Mouse (Mus musculus) limb, embryonic 11.5 days (tissue): Measurements from ENCODE around the gene Mroh9. TPM values are rescaled to one million over a fixed set of nuclear protein-coding genes. Genes with fewer than 3 reads are reported as not detected.

ENCODE experiments used
- ATAC-seq: fragments of 200-750 bp; cut with Nextera tagmentation; 2 replicates; pipeline ENCODE4 v1.8.0; 2017; ENCODE audit warnings: low read depth; ENCODE audit not compliant: insufficient number of reproducible peaks, low FRiP score, low TSS enrichment
- DNase-seq: peaks from one replicate; pipeline ENCODE4 v3.0.0-alpha.2; 2015; ENCODE audit warnings: low spot score
- H3K27ac ChIP-seq: fragments of 300-500 bp; sonication (generic); replicated peaks from 2 replicates; pipeline ENCODE4 v1.5.1; 2014; ENCODE audit warnings: low read depth, mild to moderate bottlenecking, low read length
- H3K27me3 ChIP-seq: fragments of 300-500 bp; sonication (generic); 2 replicates; pipeline ENCODE4 v1.6.1; 2014; ENCODE audit warnings: mild to moderate bottlenecking, low read length, mixed read lengths; ENCODE audit not compliant: control insufficient read depth, insufficient read depth
- H3K36me3 ChIP-seq: fragments of 300-500 bp; sonication (generic); 2 replicates; pipeline ENCODE4 v1.6.1; 2014; ENCODE audit warnings: mild to moderate bottlenecking, low read length, moderate library complexity, mixed read lengths; ENCODE audit not compliant: control insufficient read depth, insufficient read depth
- H3K4me1 ChIP-seq: fragments of 300-500 bp; sonication (generic); 2 replicates; pipeline ENCODE4 v1.6.1; 2014; ENCODE audit warnings: low read length, mixed read lengths; ENCODE audit not compliant: control insufficient read depth, insufficient read depth
- H3K4me2 ChIP-seq: fragments of 300-500 bp; sonication (generic); 2 replicates; pipeline ENCODE4 v1.6.1; 2014; ENCODE audit warnings: low read depth, mild to moderate bottlenecking, moderate library complexity; ENCODE audit not compliant: severe bottlenecking
- H3K4me3 ChIP-seq: fragments of 300-500 bp; sonication (generic); 2 replicates; pipeline ENCODE4 v1.5.1; 2014; ENCODE audit warnings: low read depth, low read length
- H3K9ac ChIP-seq: fragments of 300-500 bp; sonication (generic); 2 replicates; pipeline ENCODE4 v1.6.1; 2014; ENCODE audit warnings: mild to moderate bottlenecking, low read length
- H3K9me3 ChIP-seq: fragments of 300-500 bp; sonication (generic); 2 replicates; pipeline ENCODE4 v1.6.1; 2016; ENCODE audit warnings: low read length; ENCODE audit not compliant: control insufficient read depth
- WGBS: fragments of 180-500 bp; shearing (Covaris S2); extraction: QIAGEN DNeasy Blood & Tissue Kit; methylation state at CpG from one replicate; pipeline ENCODE4 v1.1.7; 2014; 5-methylcytosine and 5-hydroxymethylcytosine counted together
- polyA plus RNA-seq: library from polyadenylated mRNA; unstranded; fragments of >200 nt; fragmentation: Nextera tagmentation; extraction: Ambion mirVana; gene quantifications from 2 replicates; pipeline ENCODE4 v1.2.1, GENCODE M21; 2014

Mroh9 gene
- not detected in 2 replicates for polyA plus RNA-seq

GRCm38 (mm10) chr1:163085570-163085969, at the start of gene Mroh9:
Gene Mroh9, minus strand, starts transcription at chr1:163085670.
- DNase-seq: no peak
- Histone ChIP-seq H3K4me2 (no peak within 1 kb of the TSS), H3K27ac (no peak within 1 kb of the TSS), H3K36me3 (no peaks in the 10 kb centered on the region), H3K4me3 (no peak within 1 kb of the TSS), H3K27me3 (no peaks in the 10 kb centered on the region), H3K9me3 (no peaks in the 10 kb centered on the region), H3K4me1 (no peaks in the 10 kb centered on the region), H3K9ac (no peak within 1 kb of the TSS)
- ATAC-seq: no peak
- 91% methylated on average over 2 of the region's 2 CpGs for WGBS

GRCm38 (mm10) chr1:163129976-163130375, 44.5 kb upstream of the Mroh9 start:
- Histone ChIP-seq H3K4me1 (peaks cover 4% of the 10 kb centered on the region; the same call in 1 of the 2 replicates), H3K27ac (no peak overlapping the region), H3K9me3 (no peaks in the 10 kb centered on the region), H3K9ac (no peak overlapping the region), H3K4me2 (no peak overlapping the region), H3K27me3 (no peaks in the 10 kb centered on the region), H3K36me3 (no peaks in the 10 kb centered on the region), H3K4me3 (no peak overlapping the region)
- 30% methylated on average over 3 of the region's 3 CpGs for WGBS
- ATAC-seq (no peak), DNase-seq (no peak)

- Histone ChIP-seq H3K4me1 (peaks cover 4% of the 10 kb centered on the region; the same call in 1 of the 2 replicates), H3K27me3 (no peaks in the 10 kb centered on the region), H3K9me3 (no peaks in the 10 kb centered on the region), H3K27ac (no peak overlapping the region), H3K4me3 (no peak overlapping the region), H3K9ac (no peak overlapping the region), H3K36me3 (no peaks in the 10 kb centered on the region), H3K4me2 (no peak overlapping the region)
- ATAC-seq (no peak; the same call in 1 of the 2 replicates), DNase-seq (peak; percentile 38)
- 28% methylated on average over 9 of the region's 9 CpGs for WGBS
These were observed 43.8 kb upstream of the Mroh9 start for GRCm38 (mm10) chr1:163129129-163129900.

- Histone ChIP-seq H3K9me3 (no peaks in the 10 kb centered on the region), H3K4me2 (no peak overlapping the region), H3K4me3 (no peak overlapping the region), H3K36me3 (no peaks in the 10 kb centered on the region), H3K9ac (no peak overlapping the region), H3K27me3 (no peaks in the 10 kb centered on the region), H3K4me1 (peaks cover 4% of the 10 kb centered on the region; the same call in 1 of the 2 replicates), H3K27ac (no peak overlapping the region)
- ATAC-seq (no peak), DNase-seq (no peak)
- 59% methylated on average over 7 of the region's 7 CpGs for WGBS
These were observed 40.9 kb upstream of the Mroh9 start for GRCm38 (mm10) chr1:163126175-163126881.

- no peaks in the 10 kb centered on the region for H3K27me3 ChIP-seq
- ATAC-seq (no peak), DNase-seq (no peak)
- 93% methylated on average over 1 of the region's 1 CpGs for WGBS
- no peaks in the 10 kb centered on the region for H3K9me3 ChIP-seq
- H3K4me3 ChIP-seq: no peak overlapping the region
- no peaks in the 10 kb centered on the region for H3K36me3 ChIP-seq
- no peak overlapping the region for H3K9ac ChIP-seq
- H3K27ac ChIP-seq: no peak overlapping the region
- H3K4me1 ChIP-seq: 0 out of 2 replicates have a peak, but pooled peaks cover 4% of the 10 kb centered on the region
- H3K4me2 ChIP-seq: no peak overlapping the region
These were observed 36.9 kb upstream of the Mroh9 start for GRCm38 (mm10) chr1:163122414-163122813.

- no peak overlapping the region for H3K27ac ChIP-seq
- H3K9ac ChIP-seq: no peak overlapping the region
- H3K27me3 ChIP-seq: no peaks in the 10 kb centered on the region
- no peaks in the 10 kb centered on the region for H3K9me3 ChIP-seq
- no peaks in the 10 kb centered on the region for H3K4me1 ChIP-seq
- no peak overlapping the region for H3K4me3 ChIP-seq
- DNase-seq: no peak
- H3K36me3 ChIP-seq: no peaks in the 10 kb centered on the region
- H3K4me2 ChIP-seq: no peak overlapping the region
- 52% methylated on average over 8 of the region's 8 CpGs for WGBS
- ATAC-seq: no peak
These were observed 28.1 kb upstream of the Mroh9 start for GRCm38 (mm10) chr1:163113461-163114174.

GRCm38 (mm10) chr1:163112482-163113164, 27.2 kb upstream of the Mroh9 start:
- Histone ChIP-seq H3K4me3 (no peak overlapping the region), H3K27ac (no peak overlapping the region), H3K4me1 (no peaks in the 10 kb centered on the region), H3K4me2 (no peak overlapping the region), H3K27me3 (no peaks in the 10 kb centered on the region), H3K9me3 (no peaks in the 10 kb centered on the region), H3K9ac (no peak overlapping the region), H3K36me3 (no peaks in the 10 kb centered on the region)
- DNase-seq (no peak), ATAC-seq (no peak)
- WGBS: 89% methylated on average over 4 of the region's 4 CpGs

- Histone ChIP-seq H3K27me3 (no peaks in the 10 kb centered on the region), H3K36me3 (no peaks in the 10 kb centered on the region), H3K4me3 (no peak overlapping the region), H3K27ac (no peak overlapping the region), H3K9me3 (no peaks in the 10 kb centered on the region), H3K4me1 (no peaks in the 10 kb centered on the region), H3K4me2 (no peak overlapping the region), H3K9ac (no peak overlapping the region)
- WGBS: 58% methylated on average over 1 of the region's 1 CpGs
- DNase-seq (no peak), ATAC-seq (no peak)
These were observed 19.5 kb upstream of the Mroh9 start for GRCm38 (mm10) chr1:163104960-163105359.
